9 mouse cellular contexts compared by ENCODE assay signal in genomic region chr5:5494269-5495005, GRCm38 (mm10). TPM values are rescaled to one million over a fixed set of nuclear protein-coding genes. Genes with fewer than 3 reads are reported as not detected.
DNase-seq lines count a peak whose midpoint lies in the region; ATAC-seq and TF ChIP-seq lines count a peak whose summit lies in the region.
"Had no signal": no experiment of that assay in that cellular context is flagged by ENCODE, and none has a peak within 500 bp of the region (broad histone marks: within the 10 kb centered on the region; RNA-seq: fewer than 3 reads in every experiment).

No protein-coding gene starts in this region.

- no peaks in the 10 kb centered on the region for H3K36me3 ChIP-seq in forebrain, embryonic 15.5 days
- no peaks in the 10 kb centered on the region for H3K36me3 ChIP-seq in kidney, embryonic 16.5 days (ENCODE audit: insufficient read depth, low read length)
- H3K36me3 ChIP-seq: limb, embryonic 15.5 days had no signal

- H3K27ac ChIP-seq in gastrocnemius, adult 2 months = no peak overlapping the region
- H3K27ac ChIP-seq in bone marrow macrophage, adult 2 months (ENCODE audit: insufficient read depth, low read depth, low read length) = no peak overlapping the region
- no peak overlapping the region for H3K27ac ChIP-seq in forebrain, embryonic 15.5 days (replicated peaks)
- no peak overlapping the region for H3K27ac ChIP-seq in kidney, embryonic 16.5 days (ENCODE audit: low read length)
- H3K27ac ChIP-seq: limb, embryonic 15.5 days had no signal

- H3K9me3 ChIP-seq in forebrain, embryonic 15.5 days = no peaks in the 10 kb centered on the region
- no peaks in the 10 kb centered on the region for H3K9me3 ChIP-seq in kidney, embryonic 16.5 days (ENCODE audit: low read length)
- H3K9me3 ChIP-seq: limb, embryonic 15.5 days had no signal

- TF ChIP-seq POLR2A in bone marrow macrophage, adult 2 months (IDR thresholded peaks at IDR 0.05; ENCODE audit: borderline replicate concordance, low read depth, low read length) = no peak

- 40% methylated on average over 16 of the region's 16 CpGs for WGBS in forebrain, embryonic 15.5 days
- WGBS in kidney, embryonic 16.5 days = 38% methylated on average over 16 of the region's 16 CpGs

- no peak overlapping the region for H3K4me2 ChIP-seq in forebrain, embryonic 15.5 days (replicated peaks)
- no peak overlapping the region for H3K4me2 ChIP-seq in kidney, embryonic 16.5 days (replicated peaks; ENCODE audit: low read depth, low read length)
- H3K4me2 ChIP-seq: limb, embryonic 15.5 days had no signal

- H3K27me3 ChIP-seq in forebrain, embryonic 15.5 days = 0 out of 2 replicates have a peak, but pooled peaks cover 3% of the 10 kb centered on the region
- no peaks in the 10 kb centered on the region for H3K27me3 ChIP-seq in kidney, embryonic 16.5 days (ENCODE audit: insufficient read depth, low read length)

- intact Hi-C loops in gastrocnemius, adult 2 months (cut with DNase I) = loop anchor here (1.0 kb wide), 1 partner anchor 256 kb away; no protein-coding TSS in a partner anchor
- intact Hi-C loops in gastrocnemius, postnatal 14 days (cut with DNase I; ENCODE audit: low total_unique reads) = loop anchor here (5.0 kb wide), 1 partner anchor 253 kb away; the partner anchor contains the start of gene Steap1

- TF ChIP-seq CTCF in gastrocnemius, adult 2 months (IDR thresholded peaks at IDR 0.05) = peak; percentile 86
- peak; percentile 62 for TF ChIP-seq CTCF in bone marrow macrophage, adult 2 months (IDR thresholded peaks at IDR 0.05; ENCODE audit: low read depth, low read length)

- no peak overlapping the region for H3K4me3 ChIP-seq in gastrocnemius, adult 2 months
- H3K4me3 ChIP-seq in bone marrow macrophage, adult 2 months (ENCODE audit: insufficient read depth, low read length) = no peak overlapping the region
- H3K4me3 ChIP-seq in forebrain, embryonic 15.5 days = no peak overlapping the region
- no peak overlapping the region for H3K4me3 ChIP-seq in kidney, embryonic 16.5 days (ENCODE audit: low read length)
- H3K4me3 ChIP-seq: limb, embryonic 15.5 days had no signal

- peak; percentile 33 for DNase-seq in gastrocnemius, adult 2 months
- no peak for DNase-seq in gastrocnemius, postnatal 14 days
- peak; percentile 47 for DNase-seq in A20 (ENCODE audit: low read depth, low spot score)
- no peak for DNase-seq in ovary, postnatal 36 days (ENCODE audit: low spot score)

- H3K4me1 ChIP-seq in bone marrow macrophage, adult 2 months (ENCODE audit: control insufficient read depth, insufficient read depth, low read length) = no peaks in the 10 kb centered on the region
- H3K4me1 ChIP-seq in forebrain, embryonic 15.5 days = peaks cover 2% of the 10 kb centered on the region; the same call in 1 of the 2 replicates
- H3K4me1 ChIP-seq in kidney, embryonic 16.5 days (ENCODE audit: insufficient read depth, low read length) = no peaks in the 10 kb centered on the region
- H3K4me1 ChIP-seq: limb, embryonic 15.5 days had no signal

- H3K9ac ChIP-seq in forebrain, embryonic 15.5 days (replicated peaks) = no peak overlapping the region
- no peak overlapping the region for H3K9ac ChIP-seq in kidney, embryonic 16.5 days (replicated peaks; ENCODE audit: low read length)
- H3K9ac ChIP-seq: limb, embryonic 15.5 days had no signal

- ATAC-seq in forebrain, embryonic 15.5 days (replicated peaks) = peak; percentile 78
- peak; percentile 58; the same call in 1 of the 2 replicates for ATAC-seq in kidney, embryonic 16.5 days (ENCODE audit: low FRiP score, low TSS enrichment)
- peak; percentile 61; the same call in 1 of the 2 replicates for ATAC-seq in monocyte, adult 5-6 weeks (replicated peaks; ENCODE audit: insufficient number of reproducible peaks, low FRiP score, low TSS enrichment, poor library complexity, severe bottlenecking)

RNA-seq across cellular contexts. Expression of gene 1700015F17Rik, which starts 15.5 kb away (rescaled TPM):
- total RNA-seq in gastrocnemius, adult 2 months (2021) = not detected
- not detected for total RNA-seq in gastrocnemius, postnatal 14 days (2021)
- polyA plus RNA-seq in bone marrow macrophage, adult 2 months (2012; ENCODE audit: insufficient read depth, insufficient read length, missing spikeins) = not detected in 2 replicates
- polyA plus RNA-seq in forebrain, embryonic 15.5 days (2015; fragmentation: Nextera tagmentation; extraction: Ambion mirVana) = not detected in 2 replicates
- not detected in 2 replicates for polyA plus RNA-seq in kidney, embryonic 16.5 days (2015; fragmentation: Nextera tagmentation; extraction: Ambion mirVana)
- not detected in 3 replicates for total RNA-seq in monocyte, adult 5-6 weeks (2017)
- polyA plus RNA-seq: limb, embryonic 15.5 days had no signal

RNA-seq across cellular contexts. Expression of gene Cldn12, which starts 20.3 kb away (rescaled TPM):
- total RNA-seq in gastrocnemius, adult 2 months (2021) = 10 to 100 TPM in 1 of 2 experiments, 1 to 10 TPM in 1; 9.8 to 19.1 TPM
- total RNA-seq in gastrocnemius, postnatal 14 days (2021) = 10 to 100 TPM in 1 of 2 experiments, 1 to 10 TPM in 1; 9.3 to 11.2 TPM
- polyA plus RNA-seq in bone marrow macrophage, adult 2 months (2012; ENCODE audit: insufficient read depth, insufficient read length, missing spikeins) = 2.1 and 2.6 TPM in 2 replicates
- 18.2 and 19.8 TPM in 2 replicates for polyA plus RNA-seq in forebrain, embryonic 15.5 days (2015; fragmentation: Nextera tagmentation; extraction: Ambion mirVana)
- polyA plus RNA-seq in kidney, embryonic 16.5 days (2015; fragmentation: Nextera tagmentation; extraction: Ambion mirVana) = 36.6 and 42.2 TPM in 2 replicates
- total RNA-seq in monocyte, adult 5-6 weeks (2017) = 1.6 to 2.1 TPM (median 2.0 TPM) in 3 replicates

Comparison
In these comparisons a context has a peak if more than half of its experiments do, and no peak if none do; other contexts are left out.
1. DNase-seq: peak in gastrocnemius, adult 2 months (single experiment) and A20 (single experiment); none in gastrocnemius, postnatal 14 days (single experiment) and ovary, postnatal 36 days (single experiment).
2. Peak in every context shown above with its lines, with median percentiles within 50 percentile points of each other: ATAC-seq.